Mouse (Mus musculus) liver, embryonic 16.5 days (tissue): ENCODE results near the gene Mcm5. TPM values are rescaled to one million over a fixed set of nuclear protein-coding genes. Genes with fewer than 3 reads are reported as not detected.

Experiments
- ATAC-seq: fragments of 200-750 bp; cut with Nextera tagmentation; 2 replicates; pipeline ENCODE4 v1.8.0; 2017; ENCODE audit warnings: low read depth, mild to moderate bottlenecking, moderate number of reproducible peaks, moderate library complexity
- H3K27ac ChIP-seq: fragments of 300-500 bp; sonication (generic); 2 replicates; pipeline ENCODE4 v1.5.1; 2014; ENCODE audit warnings: mild to moderate bottlenecking, low read length
- H3K27me3 ChIP-seq: fragments of 300-500 bp; sonication (generic); 2 replicates; pipeline ENCODE4 v1.6.1; 2014; ENCODE audit warnings: low read depth, low read length, mixed read lengths; ENCODE audit not compliant: control insufficient read depth, insufficient read depth
- H3K36me3 ChIP-seq: fragments of 300-500 bp; sonication (generic); 2 replicates; pipeline ENCODE4 v1.6.1; 2014; ENCODE audit warnings: mild to moderate bottlenecking; ENCODE audit not compliant: control insufficient read depth, insufficient read depth
- H3K4me1 ChIP-seq: fragments of 300-500 bp; sonication (generic); 2 replicates; pipeline ENCODE4 v1.6.1; 2014; ENCODE audit warnings: low read depth, low read length, mixed read lengths; ENCODE audit not compliant: control insufficient read depth
- H3K4me2 ChIP-seq: fragments of 300-500 bp; sonication (generic); 2 replicates; pipeline ENCODE4 v1.6.1; 2014; ENCODE audit warnings: low read depth, low read length, mixed read lengths
- H3K4me3 ChIP-seq: fragments of 300-500 bp; sonication (generic); 2 replicates; pipeline ENCODE4 v1.5.1; 2014; ENCODE audit warnings: low read depth, mild to moderate bottlenecking, low read length
- H3K9ac ChIP-seq: fragments of 300-500 bp; sonication (generic); 2 replicates; pipeline ENCODE4 v1.6.1; 2014; ENCODE audit warnings: low read depth, low read length
- H3K9me3 ChIP-seq: fragments of 300-500 bp; sonication (generic); replicated peaks from 2 replicates; pipeline ENCODE4 v1.6.1; 2016; ENCODE audit warnings: low read length; ENCODE audit not compliant: control insufficient read depth
- WGBS: fragments of 180-500 bp; shearing (Covaris S2); extraction: QIAGEN DNeasy Blood & Tissue Kit; methylation state at CpG from one replicate; pipeline ENCODE4 v1.1.7; 2014; ENCODE audit not compliant: insufficient replicate concordance; 5-methylcytosine and 5-hydroxymethylcytosine counted together
- polyA plus RNA-seq: library from polyadenylated mRNA; unstranded; fragments of >200 nt; fragmentation: Nextera tagmentation; extraction: Ambion mirVana; gene quantifications from 2 replicates; pipeline ENCODE4 v1.2.1, GENCODE M21; 2015

The Mcm5 gene
- polyA plus RNA-seq, 1 experiment from 2014 or later: 130 TPM

DNA sequence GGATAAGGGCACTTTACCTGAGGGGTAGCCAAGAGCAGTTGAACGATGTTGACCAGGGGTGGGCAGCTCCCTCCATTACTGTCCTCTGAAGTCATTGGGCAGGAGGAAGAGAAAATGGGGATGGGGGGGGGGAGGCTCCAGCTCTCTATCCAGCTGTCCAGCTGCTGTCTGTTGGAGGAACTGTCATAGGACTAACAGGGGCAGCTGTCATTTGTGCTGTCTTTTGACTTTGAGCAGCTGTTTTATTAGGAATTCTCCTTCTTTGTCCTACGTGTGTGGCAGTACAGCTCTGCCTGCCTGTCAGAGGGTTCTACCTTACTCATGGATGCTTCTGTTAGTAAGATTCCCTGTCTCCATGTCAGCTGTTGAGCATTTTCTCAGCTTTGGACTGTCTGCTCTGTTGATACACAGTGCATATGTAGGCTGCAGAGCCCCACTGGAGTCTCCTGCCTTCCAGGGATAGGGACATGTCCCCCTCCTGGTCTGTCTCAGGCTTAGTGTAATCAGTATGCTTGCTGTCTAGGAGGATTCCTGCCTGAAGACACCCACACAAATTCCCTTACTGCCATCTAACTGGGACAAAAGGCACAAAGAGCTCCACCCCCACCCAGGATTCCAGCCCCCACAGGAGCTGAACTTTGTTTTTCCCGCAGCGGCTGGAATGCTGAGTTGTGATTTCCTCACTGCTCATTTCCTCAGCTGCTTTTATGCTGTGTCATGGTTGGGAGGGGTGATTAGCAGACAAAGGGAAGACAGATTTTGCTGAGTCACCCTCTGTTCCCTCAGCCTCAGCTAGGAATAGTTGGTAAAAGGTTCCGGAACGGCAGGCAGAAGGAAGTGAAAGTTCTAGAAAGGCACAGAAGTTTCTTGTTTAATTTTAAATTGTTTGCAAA is 20.1 kb upstream of the Mcm5 start:
- H3K4me2 ChIP-seq: peak overlapping the region; percentile 41
- H3K4me3 ChIP-seq: peak overlapping the region; percentile 8; the same call in 1 of the 2 replicates
- peak; percentile 64 for ATAC-seq
- H3K27me3 ChIP-seq: peaks cover 22% of the 10 kb centered on the region
- 8% methylated on average over 6 of the region's 6 CpGs for WGBS
- H3K9me3 ChIP-seq: no peaks in the 10 kb centered on the region
- no peak overlapping the region for H3K9ac ChIP-seq
- peak overlapping the region; percentile 70 for H3K27ac ChIP-seq
- H3K4me1 ChIP-seq: peaks cover 20% of the 10 kb centered on the region
- H3K36me3 ChIP-seq: no peaks in the 10 kb centered on the region

DNA sequence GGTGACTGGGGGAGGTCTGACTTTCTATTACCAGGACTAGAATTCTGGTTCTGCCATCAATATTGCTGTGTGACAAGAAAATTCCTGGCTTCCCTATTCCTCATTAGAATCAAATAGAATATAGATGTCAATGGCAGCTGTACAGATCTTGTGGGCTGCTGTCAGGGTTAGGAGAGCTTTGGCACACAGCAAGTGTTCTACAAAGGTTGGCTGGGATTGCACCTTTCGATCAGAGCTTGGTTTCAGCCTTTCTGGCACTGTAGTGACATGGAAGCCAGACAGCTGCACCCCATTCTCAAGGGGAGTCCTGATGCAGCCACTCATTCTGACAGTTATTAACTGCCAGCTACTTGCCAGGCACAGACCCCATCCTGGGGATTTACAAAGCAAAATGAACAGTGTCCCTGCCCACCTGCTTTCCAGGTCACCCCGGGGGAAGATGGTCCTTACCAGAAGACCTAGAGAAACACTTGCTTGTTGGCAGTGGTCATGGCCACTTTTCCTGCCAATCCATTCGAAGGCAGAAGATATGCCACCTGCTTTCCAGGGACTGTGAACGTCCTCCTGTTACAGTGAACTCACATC is 18.5 kb upstream of the Mcm5 start:
- Histone ChIP-seq H3K27ac (no peak overlapping the region), H3K9ac (no peak overlapping the region), H3K36me3 (no peaks in the 10 kb centered on the region), H3K4me3 (no peak overlapping the region), H3K4me2 (no peak overlapping the region), H3K27me3 (peaks cover 27% of the 10 kb centered on the region), H3K4me1 (peaks cover 12% of the 10 kb centered on the region), H3K9me3 (no peaks in the 10 kb centered on the region)
- WGBS: 55% methylated on average over 4 of the region's 4 CpGs
- ATAC-seq: no peak

DNA sequence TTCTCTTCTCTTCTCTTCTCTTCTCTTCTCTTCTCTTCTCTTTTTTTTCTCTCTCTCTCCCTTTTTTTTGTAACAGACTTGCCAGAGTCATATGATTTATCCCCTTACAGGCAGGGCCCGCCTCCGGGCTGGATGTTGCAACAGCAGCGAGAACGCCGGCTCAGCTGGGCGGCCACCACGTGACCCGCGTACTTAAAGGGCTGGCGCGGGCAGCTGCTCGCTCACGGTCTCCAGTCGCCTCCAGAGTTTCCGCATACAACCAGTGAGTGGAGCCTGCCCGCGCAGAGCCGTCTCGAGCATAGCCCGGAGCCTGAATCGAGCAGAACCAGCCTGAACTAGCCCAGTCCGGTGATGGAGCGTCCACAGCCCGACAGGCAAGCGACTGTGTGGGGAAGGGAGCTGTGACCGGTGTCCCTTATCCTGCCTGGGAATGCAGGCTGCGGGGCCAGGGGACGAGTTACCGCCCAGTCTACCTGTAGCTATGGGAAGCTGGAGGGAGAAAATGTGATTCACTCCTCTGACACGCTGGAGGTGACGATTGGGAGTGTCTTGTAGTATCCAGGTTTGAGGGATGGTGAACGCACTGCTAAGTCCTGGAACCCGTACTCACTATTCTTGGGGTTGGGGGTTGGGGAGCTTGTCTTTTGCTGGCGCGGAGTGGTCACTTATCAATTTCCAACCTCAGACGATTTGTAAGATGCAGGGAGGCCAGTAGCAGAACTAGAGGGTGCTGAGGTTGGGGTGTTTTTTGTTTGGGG is 15.8 kb upstream of the Mcm5 start, which contains the start of gene Hmox1:
Gene Hmox1 (plus strand): TSS at position 223 of the 758 bp plus-strand sequence.
- Histone ChIP-seq H3K9ac (peak within 1 kb of the TSS; percentile 48), H3K36me3 (no peaks in the 10 kb centered on the region), H3K4me3 (peak within 1 kb of the TSS; percentile 64), H3K27me3 (peaks cover 27% of the 10 kb centered on the region), H3K9me3 (no peaks in the 10 kb centered on the region), H3K27ac (peak within 1 kb of the TSS; percentile 18; the same call in 1 of the 2 replicates), H3K4me2 (peak within 1 kb of the TSS; percentile 54), H3K4me1 (peaks cover 12% of the 10 kb centered on the region)
- peak; percentile 76 for ATAC-seq
- WGBS: 2% methylated on average over 36 of the region's 36 CpGs

DNA sequence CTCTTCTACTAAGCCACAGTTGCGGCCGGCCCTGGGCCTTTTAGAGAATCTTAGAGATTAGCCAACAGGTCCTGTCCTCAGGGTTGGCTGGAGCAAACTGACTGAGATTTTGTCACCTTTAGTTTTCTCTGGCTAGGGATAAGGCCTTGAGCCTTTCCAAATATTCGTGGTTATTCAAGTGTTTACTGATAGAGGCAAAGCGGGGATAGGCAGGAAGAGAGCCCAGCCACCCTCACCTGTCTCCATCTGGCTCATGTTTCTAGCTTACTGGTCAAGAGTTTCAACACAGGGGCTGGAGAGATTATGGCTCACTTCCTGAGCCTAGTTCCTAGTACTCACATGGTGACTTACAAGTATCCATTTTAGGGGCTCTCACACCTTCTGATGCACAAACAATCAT is 6.4 kb upstream of the Mcm5 start:
- WGBS: 74% methylated on average over 4 of the region's 4 CpGs
- Histone ChIP-seq H3K4me2 (no peak overlapping the region), H3K9ac (no peak overlapping the region), H3K27me3 (no peaks in the 10 kb centered on the region), H3K9me3 (no peaks in the 10 kb centered on the region), H3K4me3 (no peak overlapping the region), H3K4me1 (no peaks in the 10 kb centered on the region), H3K27ac (no peak overlapping the region), H3K36me3 (no peaks in the 10 kb centered on the region)
- ATAC-seq: no peak

DNA sequence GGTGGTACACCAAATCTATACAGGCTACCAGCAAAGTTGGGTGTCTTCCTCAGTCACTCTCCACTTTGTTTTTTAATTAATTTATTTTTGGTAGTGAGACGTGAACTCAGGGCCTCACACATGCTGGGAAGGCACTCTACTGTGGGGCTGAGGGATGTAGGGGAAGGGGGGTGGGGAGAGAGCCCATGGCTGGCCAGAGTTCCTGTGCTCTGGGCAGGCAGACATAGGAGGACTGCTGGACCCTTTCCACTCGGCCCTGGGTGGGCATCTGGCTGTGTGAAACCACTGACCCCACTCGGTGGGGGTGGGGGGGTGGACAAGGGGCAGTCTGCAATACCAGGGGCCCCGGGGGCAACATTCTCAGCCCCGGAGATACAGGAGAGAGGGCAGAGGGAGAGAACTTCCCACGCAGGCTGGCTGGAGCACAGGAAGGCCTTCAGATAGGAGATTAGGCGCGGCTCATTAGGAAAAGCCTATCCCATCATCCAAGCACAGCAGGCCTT is 5.9 kb upstream of the Mcm5 start:
- Histone ChIP-seq H3K27ac (no peak overlapping the region), H3K4me1 (no peaks in the 10 kb centered on the region; the same call in 1 of the 2 replicates), H3K9ac (no peak overlapping the region), H3K4me2 (no peak overlapping the region), H3K36me3 (no peaks in the 10 kb centered on the region), H3K9me3 (no peaks in the 10 kb centered on the region), H3K27me3 (no peaks in the 10 kb centered on the region), H3K4me3 (no peak overlapping the region)
- ATAC-seq: no peak
- WGBS: 45% methylated on average over 8 of the region's 8 CpGs

DNA sequence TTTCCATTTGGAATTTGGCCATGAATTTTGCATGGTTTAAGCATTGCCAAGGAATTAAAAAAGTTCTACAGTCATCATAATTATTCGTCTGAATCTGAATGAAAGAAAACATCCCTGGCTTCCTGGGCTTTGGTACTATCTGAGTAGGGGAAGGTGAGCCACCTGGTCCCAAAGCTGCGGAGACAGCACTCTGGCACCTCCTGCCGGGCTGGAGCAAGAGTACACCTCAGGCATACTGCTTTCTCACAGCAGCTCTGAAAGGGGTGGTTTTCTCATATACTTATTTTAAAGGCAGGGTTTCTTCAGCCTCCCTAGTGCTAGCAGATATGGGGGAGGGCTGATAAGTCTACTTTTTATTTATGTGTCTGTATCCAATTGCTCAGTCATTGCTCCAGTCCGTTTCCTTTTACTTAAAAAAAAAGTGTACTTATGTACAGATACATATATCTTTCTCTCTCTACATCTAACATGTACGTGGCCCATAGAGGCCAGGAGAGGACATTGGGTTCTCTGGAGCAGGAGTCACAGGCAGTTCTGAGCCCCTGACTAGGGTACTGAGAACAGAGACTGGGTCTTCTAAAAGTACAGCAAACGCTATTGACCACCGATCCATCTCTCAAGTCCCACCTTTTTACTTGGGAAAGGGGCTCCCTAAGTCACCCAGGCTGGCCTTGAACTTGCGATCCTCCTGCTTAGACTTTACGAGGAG is 688 bp upstream of the Mcm5 start:
- Histone ChIP-seq H3K9ac (peak overlapping the region; percentile 83), H3K4me2 (peak overlapping the region; percentile 65), H3K4me1 (peaks cover 18% of the 10 kb centered on the region), H3K36me3 (peaks cover 25% of the 10 kb centered on the region), H3K4me3 (peak overlapping the region; percentile 82), H3K9me3 (no peaks in the 10 kb centered on the region), H3K27me3 (no peaks in the 10 kb centered on the region), H3K27ac (peak overlapping the region; percentile 79)
- ATAC-seq: peak; percentile 74
- WGBS: under 1% methylated on average over 9 of the region's 9 CpGs

DNA sequence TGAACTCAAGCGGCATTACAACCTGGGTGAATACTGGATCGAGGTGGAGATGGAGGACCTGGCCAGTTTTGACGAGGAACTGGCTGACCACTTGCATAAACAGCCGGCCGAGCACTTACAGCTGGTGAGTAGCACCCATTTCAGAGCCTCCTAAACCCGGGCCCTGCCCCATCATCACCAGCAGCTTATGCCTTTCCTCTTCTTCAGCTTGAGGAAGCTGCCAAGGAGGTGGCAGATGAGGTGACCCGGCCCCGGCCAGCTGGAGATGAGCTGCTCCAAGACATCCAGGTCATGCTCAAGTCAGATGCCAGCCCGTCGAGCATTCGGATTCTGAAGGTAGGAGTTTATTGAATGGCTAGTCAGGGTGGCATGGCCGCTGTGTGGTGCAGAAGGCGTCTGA is 724 bp downstream of the Mcm5 start:
- H3K27me3 ChIP-seq: no peaks in the 10 kb centered on the region
- H3K27ac ChIP-seq: peak overlapping the region; percentile 37; the same call in 1 of the 2 replicates
- H3K4me3 ChIP-seq: peak overlapping the region; percentile 82
- no peak for ATAC-seq
- H3K9me3 ChIP-seq: no peaks in the 10 kb centered on the region
- peaks cover 38% of the 10 kb centered on the region for H3K36me3 ChIP-seq
- peaks cover 18% of the 10 kb centered on the region for H3K4me1 ChIP-seq
- H3K4me2 ChIP-seq: peak overlapping the region; percentile 65
- 7% methylated on average over 13 of the region's 13 CpGs for WGBS
- H3K9ac ChIP-seq: peak overlapping the region; percentile 76

DNA sequence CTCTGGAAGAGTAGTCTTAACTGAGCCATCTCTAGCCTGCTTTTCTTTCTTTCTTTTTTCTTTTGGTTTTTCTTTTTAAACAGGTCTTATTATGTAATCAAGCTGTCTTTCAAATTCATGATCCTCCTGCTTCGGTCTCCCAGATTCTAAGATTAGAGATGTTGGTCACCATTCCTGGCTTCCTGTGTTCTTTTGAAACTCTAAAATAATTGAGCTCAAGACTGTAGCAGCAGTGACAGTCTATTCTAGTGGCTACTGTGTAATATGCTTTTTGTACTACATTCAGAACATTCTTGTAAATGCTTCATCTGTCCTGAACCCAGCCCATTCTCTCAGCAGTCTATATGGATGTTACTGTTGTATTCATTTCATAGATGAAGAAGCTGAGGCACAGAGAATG is 9.1 kb downstream of the Mcm5 start:
- Histone ChIP-seq H3K27me3 (no peaks in the 10 kb centered on the region), H3K4me1 (no peaks in the 10 kb centered on the region; the same call in 1 of the 2 replicates), H3K4me2 (no peak overlapping the region), H3K4me3 (no peak overlapping the region), H3K9ac (no peak overlapping the region), H3K27ac (no peak overlapping the region), H3K9me3 (no peaks in the 10 kb centered on the region), H3K36me3 (peaks cover 92% of the 10 kb centered on the region)
- 69% methylated on average over 1 of the region's 1 CpGs for WGBS
- ATAC-seq: no peak
